Mouse (Mus musculus) heart, adult 18-20 months (tissue): ENCODE data around the gene Phpt1. TPM values are rescaled to one million over a fixed set of nuclear protein-coding genes. Genes with fewer than 3 reads are reported as not detected.
"Not testable (repeated sequence)": the region's sequence is repeated elsewhere in the genome, so short reads cannot be mapped to it uniquely, and the experiment has no call there.

Source experiments
- DNase-seq, 2 experiments: peaks; one replicate each; pipeline ENCODE4 v3.0.0; 2021 to 2022; ENCODE audit warnings: mixed read lengths in 1 of 2
- total RNA-seq, 2 experiments: library from RNA; stranded (reverse); gene quantifications; 2 replicates each; pipeline ENCODE4 v1.2.3; 2021

Phpt1 gene
- total RNA-seq, 2 experiments from 2014 or later = 55.9 to 72.5 TPM

GRCm38 (mm10) chr2:25558774-25559173 lies 16.2 kb downstream of the Phpt1 start:
- DNase-seq = no peak

- DNase-seq = no peak
These were observed 17.1 kb downstream of the Phpt1 start for GRCm38 (mm10) chr2:25557964-25558360.

- DNase-seq = peak; percentile 95 to 98
These were observed 17.6 kb downstream of the Phpt1 start, which contains the start of gene Edf1 for GRCm38 (mm10) chr2:25557221-25557963. Gene Edf1, plus strand, starts transcription at chr2:25557847.

- DNase-seq = no peak
These were observed 18.7 kb downstream of the Phpt1 start for GRCm38 (mm10) chr2:25556296-25556695.

DNA sequence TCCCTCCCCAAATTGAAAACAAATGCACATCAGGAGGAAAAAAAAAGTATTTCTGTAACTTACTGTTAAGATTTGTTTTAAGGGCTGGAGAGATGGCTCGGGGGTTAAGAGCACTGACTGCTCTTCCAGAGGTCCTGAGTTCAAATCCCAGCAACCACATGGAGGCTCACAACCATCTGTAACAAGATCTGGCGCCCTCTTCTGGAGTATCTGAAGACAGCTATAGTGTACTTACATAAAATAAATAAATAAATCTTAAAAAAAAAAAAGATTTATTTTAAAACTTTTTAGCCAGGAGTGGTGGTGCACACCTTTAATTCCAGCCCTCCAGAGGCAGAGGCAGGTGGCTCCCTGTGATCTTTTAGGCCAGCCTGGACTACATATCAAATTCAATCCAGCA lies 19.5 kb downstream of the Phpt1 start:
- DNase-seq = not testable (repeated sequence)

DNA sequence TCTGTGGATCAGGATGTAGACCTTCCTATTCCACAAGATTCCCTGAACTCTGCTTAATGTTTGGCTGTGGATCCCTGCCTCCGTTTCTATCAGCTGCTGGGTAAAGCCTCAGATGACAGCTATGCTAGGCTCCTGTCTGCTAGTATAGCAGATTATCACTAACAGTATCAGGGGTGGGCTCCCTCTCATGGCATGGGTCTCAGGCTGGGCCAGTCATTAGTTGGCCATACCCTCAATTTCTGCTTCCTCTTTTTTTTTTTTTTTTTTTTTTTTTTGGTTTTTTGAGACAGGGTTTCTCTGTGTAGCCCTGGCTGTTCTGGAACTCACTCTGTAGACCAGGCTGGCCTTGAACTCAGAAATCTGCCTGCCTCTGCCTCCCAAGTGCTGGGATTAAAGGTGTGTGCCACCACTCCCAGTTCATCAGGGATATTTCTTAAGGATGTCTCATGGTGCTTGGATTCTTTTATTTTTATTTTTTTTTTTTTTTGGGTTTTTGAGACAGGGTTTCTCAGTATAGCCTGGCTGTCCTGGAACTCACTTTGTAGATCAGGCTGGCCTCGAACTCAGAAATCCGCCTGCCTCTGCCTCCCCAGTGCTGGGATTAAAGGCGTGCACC lies 21.7 kb downstream of the Phpt1 start:
- DNase-seq = not testable (repeated sequence)

- DNase-seq = peak; percentile 50 to 65
These were observed 23.8 kb downstream of the Phpt1 start for GRCm38 (mm10) chr2:25551186-25551585.

DNA sequence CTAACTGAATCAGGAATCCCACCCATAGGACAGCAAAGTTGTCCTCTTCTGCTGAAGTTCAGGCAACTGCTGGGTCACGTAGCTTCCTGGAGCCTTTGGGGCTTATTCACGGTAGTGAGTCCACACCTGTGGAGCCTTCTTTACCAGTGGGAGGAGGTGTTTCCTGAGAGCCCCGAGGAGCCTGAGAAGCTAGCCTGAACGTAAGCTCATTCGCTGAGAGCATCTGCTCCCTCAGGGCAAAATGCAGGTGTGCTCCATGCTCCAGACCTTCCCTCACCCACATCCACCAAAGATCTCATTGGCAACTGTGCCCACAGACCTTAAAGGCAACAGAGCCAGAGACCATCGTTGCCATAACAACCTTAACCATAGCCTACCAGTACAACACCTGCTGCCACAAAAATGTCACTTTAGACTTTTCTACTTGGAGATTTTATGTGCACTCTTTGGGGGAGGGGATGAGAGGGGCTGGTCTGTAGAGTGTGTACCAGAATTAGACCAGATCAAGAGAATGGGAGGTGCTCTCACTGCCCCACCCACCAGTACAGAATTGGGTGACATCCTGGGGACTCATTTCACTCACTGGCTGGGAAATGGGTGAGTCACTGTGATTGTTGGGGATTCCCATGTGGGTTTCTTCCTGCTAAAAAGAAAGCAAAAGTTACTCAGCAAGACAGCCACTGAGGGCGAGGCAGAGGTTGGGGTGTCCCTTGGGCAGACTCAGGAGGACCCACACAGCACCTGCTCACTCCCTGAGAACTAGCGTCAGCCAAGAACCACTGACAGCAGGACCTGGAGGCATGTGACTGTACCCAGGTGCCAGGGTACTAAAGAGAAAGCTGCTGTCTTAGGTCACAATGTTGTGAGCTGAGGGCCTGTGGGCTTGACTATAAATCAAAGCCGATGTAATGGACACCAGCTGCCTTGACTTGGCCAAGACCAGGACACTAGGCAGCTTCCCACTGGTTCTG lies 25.7 kb downstream of the Phpt1 start:
- DNase-seq = peak in 1 of 2 experiments; percentile 54

DNA sequence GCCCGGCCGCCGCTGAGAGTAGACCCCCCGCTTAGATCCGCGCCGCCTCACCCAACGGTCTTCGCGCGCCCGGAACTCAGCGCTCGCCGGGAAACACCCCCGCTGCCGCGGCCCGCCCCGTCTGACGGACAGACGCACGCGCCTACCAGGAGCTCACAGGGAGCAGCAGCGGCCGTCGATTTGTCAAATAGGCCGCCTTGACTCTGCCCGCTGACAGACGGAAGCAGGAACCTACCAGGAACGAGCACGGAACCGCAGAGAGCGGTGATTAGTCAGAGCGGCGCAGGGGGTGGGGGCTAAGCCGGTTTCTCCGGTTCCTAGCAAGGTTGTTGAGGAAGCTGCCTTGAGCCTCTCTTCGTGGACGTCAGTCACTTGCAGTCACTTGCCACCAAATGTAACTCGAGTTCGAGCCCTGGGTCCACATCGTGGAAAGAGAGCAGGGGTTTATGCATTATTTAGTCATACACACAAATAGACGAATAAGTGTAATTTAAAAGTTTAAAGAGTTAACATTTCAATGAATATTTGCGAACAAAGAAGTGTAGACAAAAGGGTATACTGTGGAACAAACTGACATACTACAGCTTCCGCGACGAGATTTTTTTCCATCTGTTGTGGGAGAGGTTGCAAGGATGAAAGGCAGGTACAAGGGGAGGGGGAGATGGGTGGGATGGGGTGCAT lies 28.1 kb downstream of the Phpt1 start, which contains the start of gene Traf2:
Gene Traf2 (minus strand): TSS at position 130 of the 681 bp plus-strand sequence.
- DNase-seq = peak; percentile 100

- DNase-seq = peak in 1 of 2 experiments; percentile 21
These were observed 28.8 kb downstream of the Phpt1 start for GRCm38 (mm10) chr2:25545996-25546810.

GRCm38 (mm10) chr2:25541644-25542367 lies 33.2 kb downstream of the Phpt1 start:
- DNase-seq = no peak

DNA sequence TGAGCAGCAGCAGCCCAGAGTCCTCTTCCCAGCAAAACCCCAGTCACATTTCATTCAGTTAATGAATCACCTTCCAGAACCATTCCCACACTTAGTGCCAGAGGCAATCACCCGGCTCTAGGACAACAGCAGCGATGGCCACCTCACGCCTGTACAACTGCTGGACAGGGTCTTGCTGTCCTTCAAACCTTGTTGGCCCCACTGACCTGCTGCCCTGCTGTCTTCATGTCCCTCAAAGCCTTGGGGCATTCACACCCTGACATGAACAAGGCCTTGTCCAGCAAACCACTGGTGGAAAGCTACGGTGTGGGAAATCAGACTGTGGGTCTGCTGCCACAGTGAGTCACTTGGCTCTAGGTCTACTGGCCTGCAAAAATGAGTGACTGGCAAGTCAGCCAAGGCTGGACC lies 34.5 kb downstream of the Phpt1 start:
- peak; percentile 34 to 49 for DNase-seq

GRCm38 (mm10) chr2:25536531-25536930 lies 38.5 kb downstream of the Phpt1 start:
- peak; percentile 35 to 56 for DNase-seq

DNA sequence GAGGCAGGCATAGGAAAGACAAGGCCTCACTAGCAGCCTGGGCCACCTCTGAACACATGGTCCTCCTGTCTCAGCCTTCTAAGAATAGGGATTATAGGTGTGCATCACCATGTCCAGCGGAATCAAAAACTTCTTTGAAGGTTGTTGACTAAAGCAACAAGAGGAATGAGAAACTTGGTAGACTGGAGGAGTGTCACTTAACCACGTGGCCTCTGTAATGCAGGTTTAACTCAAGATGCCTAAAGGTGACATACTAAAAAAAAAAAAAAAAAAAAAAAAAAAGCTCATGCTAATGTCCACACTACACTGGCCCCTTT lies 40.2 kb downstream of the Phpt1 start:
- no peak for DNase-seq

DNA sequence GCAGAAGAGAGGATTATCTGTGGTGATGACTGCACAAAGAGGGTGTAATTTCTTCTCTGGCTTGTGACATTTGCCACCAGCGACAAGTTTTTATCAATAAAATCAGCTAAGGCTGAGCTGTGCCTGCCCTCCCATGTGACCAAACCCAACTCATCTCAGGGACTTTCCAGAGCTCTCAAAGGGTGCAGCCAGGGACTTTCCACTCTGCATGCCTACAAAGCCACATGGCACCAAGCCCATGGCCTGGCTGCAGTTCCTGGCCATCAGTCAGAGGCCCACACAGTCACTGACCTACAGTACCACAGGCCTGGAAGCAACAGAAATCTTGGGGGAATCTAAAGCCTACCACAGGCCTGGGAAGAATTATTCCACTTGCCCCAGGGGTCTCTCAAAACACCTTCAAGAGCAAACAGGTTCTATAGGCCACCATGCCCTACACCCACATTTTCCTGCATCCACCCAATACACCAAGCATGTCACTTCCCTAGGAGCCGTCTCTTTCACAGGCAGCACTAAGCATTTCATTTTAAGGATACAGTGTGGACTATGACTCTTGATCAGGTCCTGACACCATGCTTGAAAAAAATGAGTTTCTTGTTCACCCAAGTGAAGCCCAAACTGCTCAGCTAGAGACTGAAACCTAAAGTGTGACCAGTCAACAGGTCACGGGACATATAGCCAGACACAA lies 40.7 kb downstream of the Phpt1 start:
- DNase-seq = peak; percentile 87 to 93

DNA sequence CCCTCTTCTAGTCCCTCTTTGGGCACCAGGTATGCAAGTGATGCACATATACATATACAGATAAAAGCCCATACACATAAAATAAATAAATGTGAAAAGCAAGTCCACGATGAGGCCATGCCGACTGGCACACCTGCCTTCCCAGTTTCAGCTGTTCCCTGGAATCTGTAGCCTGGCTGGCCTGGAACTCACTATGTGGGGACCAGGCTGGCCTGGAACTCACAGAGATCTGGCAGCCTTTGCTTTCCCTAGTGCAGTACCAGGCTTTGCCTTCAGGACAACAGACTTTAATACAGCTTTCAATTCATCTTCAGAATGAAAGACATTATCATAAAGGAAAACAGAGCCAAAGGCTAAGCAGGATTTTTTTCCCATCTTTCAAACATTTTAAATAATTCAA lies 41.3 kb downstream of the Phpt1 start:
- no peak for DNase-seq

GRCm38 (mm10) chr2:25526510-25527302 lies 48.3 kb downstream of the Phpt1 start:
- no peak for DNase-seq
